33 mouse cellular contexts compared by ENCODE assay signal in genomic region chr8:43328666-43329065, GRCm38 (mm10). TPM values are rescaled to one million over a fixed set of nuclear protein-coding genes. Genes with fewer than 3 reads are reported as not detected.
DNase-seq lines count a peak whose midpoint lies in the region; ATAC-seq lines count a peak whose summit lies in the region.
"Had no signal": no experiment of that assay in that cellular context is flagged by ENCODE, and none has a peak within 500 bp of the region (broad histone marks: within the 10 kb centered on the region; RNA-seq: fewer than 3 reads in every experiment).

No protein-coding gene starts in this region.

- no peaks in the 10 kb centered on the region for H3K27me3 ChIP-seq in liver, embryonic 11.5 days (replicated peaks; ENCODE audit: control insufficient read depth, insufficient read depth, low read length)
- H3K27me3 ChIP-seq: embryonic facial prominence, embryonic 12.5 days; embryonic facial prominence, embryonic 15.5 days; forebrain, embryonic 12.5 days; forebrain, embryonic 15.5 days; heart, embryonic 13.5 days; hindbrain, embryonic 12.5 days; hindbrain, embryonic 15.5 days had no signal

- no peaks in the 10 kb centered on the region for H3K4me1 ChIP-seq in liver, embryonic 11.5 days (replicated peaks; ENCODE audit: control insufficient read depth, insufficient read depth, low read length)
- H3K4me1 ChIP-seq: embryonic facial prominence, embryonic 12.5 days; embryonic facial prominence, embryonic 15.5 days; forebrain, embryonic 12.5 days; forebrain, embryonic 15.5 days; heart, embryonic 13.5 days; hindbrain, embryonic 12.5 days; hindbrain, embryonic 15.5 days had no signal

- no peak overlapping the region for H3K4me3 ChIP-seq in liver, embryonic 11.5 days (ENCODE audit: low read depth, low read length)
- H3K4me3 ChIP-seq: embryonic facial prominence, embryonic 12.5 days; embryonic facial prominence, embryonic 15.5 days; forebrain, embryonic 12.5 days; forebrain, embryonic 15.5 days; heart, embryonic 13.5 days; hindbrain, embryonic 12.5 days; hindbrain, embryonic 15.5 days had no signal

- no peaks in the 10 kb centered on the region for H3K9me3 ChIP-seq in liver, embryonic 11.5 days (ENCODE audit: control insufficient read depth, low read length)
- H3K9me3 ChIP-seq: embryonic facial prominence, embryonic 15.5 days; forebrain, embryonic 12.5 days; forebrain, embryonic 15.5 days; heart, embryonic 13.5 days; hindbrain, embryonic 15.5 days had no signal

- H3K27ac ChIP-seq in liver, embryonic 11.5 days (ENCODE audit: low read depth, low read length), result no peak overlapping the region
- H3K27ac ChIP-seq: embryonic facial prominence, embryonic 12.5 days; embryonic facial prominence, embryonic 15.5 days; forebrain, embryonic 12.5 days; forebrain, embryonic 15.5 days; heart, embryonic 13.5 days; hindbrain, embryonic 12.5 days; hindbrain, embryonic 15.5 days had no signal

- H3K9ac ChIP-seq in liver, embryonic 11.5 days (ENCODE audit: low read depth, low read length), result no peak overlapping the region
- H3K9ac ChIP-seq: embryonic facial prominence, embryonic 12.5 days; embryonic facial prominence, embryonic 15.5 days; forebrain, embryonic 12.5 days; forebrain, embryonic 15.5 days; heart, embryonic 13.5 days; hindbrain, embryonic 12.5 days; hindbrain, embryonic 15.5 days had no signal

- DNase-seq in heart, adult 11 months, result peak; percentile 18
- no peak for DNase-seq in heart, postnatal 10 days
- DNase-seq in 3T3-L1 (ENCODE audit: low read depth, low spot score), result peak; percentile 13
- DNase-seq in ES-CJ7 (ENCODE audit: low read depth, low spot score), result peak; percentile 92
- peak; percentile 95 for DNase-seq in R1 (ENCODE audit: low read depth, low spot score)
- DNase-seq in lung, adult 18-20 months, result no peak
- DNase-seq in liver, embryonic 11.5 days (ENCODE audit: low spot score), result no peak
- DNase-seq: adrenal gland, adult 2 months; adrenal gland, postnatal 14 days; cerebellum, adult 11 months; cerebellum, adult 2 months; cerebellum, adult 9-11 months; cerebellum, postnatal 25 days; gastrocnemius, postnatal 36 days had no signal

- WGBS in liver, embryonic 11.5 days, result 67% methylated on average over 10 of the region's 10 CpGs

- no peak for ATAC-seq in erythroid progenitor cell, adult 5-6 weeks (replicated peaks; ENCODE audit: low FRiP score, poor library complexity, severe bottlenecking)
- ATAC-seq in liver, embryonic 11.5 days (replicated peaks; ENCODE audit: low FRiP score), result no peak
- ATAC-seq: CD4-positive, CD25-positive, alpha-beta regulatory T cell, adult 4 months; forebrain, embryonic 15.5 days; intestine, postnatal 0 days had no signal

- no peak overlapping the region for H3K4me2 ChIP-seq in liver, embryonic 11.5 days
- H3K4me2 ChIP-seq: embryonic facial prominence, embryonic 12.5 days; embryonic facial prominence, embryonic 15.5 days; forebrain, embryonic 12.5 days; forebrain, embryonic 15.5 days; heart, embryonic 13.5 days; hindbrain, embryonic 12.5 days; hindbrain, embryonic 15.5 days had no signal

- intact Hi-C loops in heart, postnatal 10 days (cut with DNase I), result no loop called here

- no peaks in the 10 kb centered on the region for H3K36me3 ChIP-seq in liver, embryonic 11.5 days (ENCODE audit: control insufficient read depth, insufficient read depth, low read length)
- H3K36me3 ChIP-seq: embryonic facial prominence, embryonic 12.5 days; embryonic facial prominence, embryonic 15.5 days; forebrain, embryonic 12.5 days; forebrain, embryonic 15.5 days; heart, embryonic 13.5 days; hindbrain, embryonic 12.5 days; hindbrain, embryonic 15.5 days had no signal

RNA-seq across cellular contexts. Expression of gene Zfp42, which starts 21.9 kb away (rescaled TPM):
- not detected for total RNA-seq in heart, postnatal 10 days (2021)
- total RNA-seq in erythroid progenitor cell, adult 5-6 weeks (2015; ENCODE audit: low replicate concordance), result not detected in 2 replicates
- not detected in 2 replicates for total RNA-seq in erythroid progenitor cell, adult 5-6 weeks (2017; ENCODE audit: low replicate concordance)
- not detected in 2 replicates for polyA plus RNA-seq in liver, embryonic 11.5 days (2014; fragmentation: Nextera tagmentation; extraction: Ambion mirVana)
- total RNA-seq: adrenal gland, adult 2 months; adrenal gland, postnatal 14 days; adrenal gland, postnatal 4 days; common myeloid progenitor, adult 5-6 weeks; gastrocnemius, adult 8-10 months; gastrocnemius, postnatal 36 days; granulocyte monocyte progenitor cell, adult 5-6 weeks; heart, postnatal 25 days; hematopoietic stem cell, adult 5-6 weeks; MEL had no signal
- polyA plus RNA-seq: adrenal gland, adult 2 months; C2C12; CD4-positive, CD25-positive, alpha-beta regulatory T cell, adult 4 months; cerebellum, adult 2 months; embryonic facial prominence, embryonic 12.5 days; embryonic facial prominence, embryonic 15.5 days; forebrain, embryonic 12.5 days; forebrain, embryonic 15.5 days; heart, embryonic 13.5 days; heart, embryonic 16.5 days; hindbrain, embryonic 12.5 days; hindbrain, embryonic 15.5 days; intestine, postnatal 0 days had no signal

Comparison
In these comparisons a context has a peak if more than half of its experiments do, and no peak if none do; other contexts are left out.
1. DNase-seq: peak in heart, adult 11 months (single experiment), 3T3-L1 (single experiment), ES-CJ7 (single experiment) and R1 (single experiment); none in heart, postnatal 10 days (0 of 2), lung, adult 18-20 months (0 of 2) and liver, embryonic 11.5 days (single experiment).